Mouse (Mus musculus): ENCODE data around the gene Pla2g2d. TPM values are rescaled to one million over a fixed set of nuclear protein-coding genes. Genes with fewer than 3 reads are reported as not detected.

Gene Pla2g2d
- polyA plus RNA-seq, 1 experiment from 2014 or later: 0.32 TPM

Other genes with a start within 250 kb of the Pla2g2d start
- gene Vwa5b1, start 139.9 kb upstream of the Pla2g2d start, polyA plus RNA-seq (2016; fragmentation: Nextera tagmentation; extraction: Ambion mirVana): 0.23 TPM in 1 of 2 replicates, not detected in the other
- gene Pla2g2c, start 50.9 kb upstream of the Pla2g2d start, polyA plus RNA-seq (2016; fragmentation: Nextera tagmentation; extraction: Ambion mirVana): 0.41 and 0.53 TPM in 2 replicates
- 0.78 and 1.0 TPM in 2 replicates for gene Ubxn10, start 38.6 kb upstream of the Pla2g2d start, polyA plus RNA-seq (2016; fragmentation: Nextera tagmentation; extraction: Ambion mirVana)
- not detected in 2 replicates for gene Pla2g2f, start 18.1 kb upstream of the Pla2g2d start, polyA plus RNA-seq (2016; fragmentation: Nextera tagmentation; extraction: Ambion mirVana)
- 0.82 and 0.84 TPM in 2 replicates for gene Pla2g5, start 87.7 kb downstream of the Pla2g2d start, polyA plus RNA-seq (2016; fragmentation: Nextera tagmentation; extraction: Ambion mirVana)
- gene Gm13030, start 98.2 kb downstream of the Pla2g2d start, polyA plus RNA-seq (2016; fragmentation: Nextera tagmentation; extraction: Ambion mirVana): not detected in 2 replicates
- not detected in 2 replicates for gene Pla2g2e, start 102.2 kb downstream of the Pla2g2d start, polyA plus RNA-seq (2016; fragmentation: Nextera tagmentation; extraction: Ambion mirVana)
- gene Otud3, start 138.2 kb downstream of the Pla2g2d start, polyA plus RNA-seq (2016; fragmentation: Nextera tagmentation; extraction: Ambion mirVana): 4.0 and 4.6 TPM in 2 replicates
- gene Rnf186, start 191.4 kb downstream of the Pla2g2d start, polyA plus RNA-seq (2016; fragmentation: Nextera tagmentation; extraction: Ambion mirVana): not detected in 2 replicates
- 2.9 and 3.7 TPM in 2 replicates for gene Tmco4, start 197.2 kb downstream of the Pla2g2d start, polyA plus RNA-seq (2016; fragmentation: Nextera tagmentation; extraction: Ambion mirVana)

Measured in embryonic facial prominence, embryonic 12.5 days (tissue).